Mouse (Mus musculus): ENCODE results near the gene Zfp334. TPM values are rescaled to one million over a fixed set of nuclear protein-coding genes. Genes with fewer than 3 reads are reported as not detected.

Gene Zfp334
- polyA plus RNA-seq (2015; fragmentation: Nextera tagmentation; extraction: Ambion mirVana) = 2.5 and 2.6 TPM in 2 replicates

DNA sequence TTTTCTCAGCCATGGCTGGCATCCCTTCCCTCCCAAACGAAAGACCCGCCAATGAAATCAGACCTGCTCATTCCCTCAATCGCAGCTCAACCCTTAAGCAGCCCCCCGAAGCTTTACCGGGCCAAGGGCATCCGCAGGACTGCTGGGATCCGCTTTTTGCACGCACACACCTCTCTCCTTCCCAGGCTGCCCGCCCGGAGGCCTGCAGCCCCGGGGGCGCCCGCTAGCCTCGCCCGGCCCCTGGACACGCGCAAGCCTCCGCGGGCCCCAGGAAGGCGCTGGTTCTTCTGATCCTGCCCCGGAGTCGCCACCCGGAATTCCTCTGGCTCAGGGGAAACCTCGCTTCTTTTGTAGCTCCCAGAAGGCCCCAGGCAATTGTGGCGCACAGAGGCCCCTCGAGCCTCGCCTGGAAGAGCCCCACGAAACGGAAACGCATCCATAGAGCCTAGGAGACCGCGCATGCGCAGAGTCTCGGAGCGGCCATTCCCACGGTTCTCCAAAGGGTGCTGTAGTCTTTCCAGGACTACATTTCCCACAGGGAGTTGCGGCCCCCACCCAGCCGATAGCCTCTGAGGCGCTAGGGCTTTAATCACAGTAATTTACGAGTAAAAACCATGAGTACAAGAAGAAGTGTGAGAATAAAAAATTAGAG lies at the start of gene Zfp334:
Zfp334 (minus strand) TSS at position 416 of the 652 bp plus-strand sequence.
- H3K9ac ChIP-seq (replicated peaks; ENCODE audit: low read depth) = peak within 1 kb of the TSS; percentile 87
- TF ChIP-seq EP300 (IDR thresholded peaks at IDR 0.05) (no peak), CTCF (IDR thresholded peaks at IDR 0.05) (no peak)
- ATAC-seq (peak; percentile 98), DNase-seq (ENCODE audit: low spot score) (peak; percentile 96)
- whole genome bisulfite sequencing = under 1% methylated on average over 40 of the region's 40 CpGs
- H3K4me2 ChIP-seq (replicated peaks; ENCODE audit: low read depth, low read length) = peak within 1 kb of the TSS; percentile 87
- H3K36me3 ChIP-seq (ENCODE audit: insufficient read depth, low read length) = peaks cover 11% of the 10 kb centered on the region
- H3K27me3 ChIP-seq (replicated peaks; ENCODE audit: insufficient read depth, low read length) = no peaks in the 10 kb centered on the region
- H3K4me3 ChIP-seq (ENCODE audit: low read depth, low read length) = peak within 1 kb of the TSS; percentile 66
- H3K4me1 ChIP-seq (ENCODE audit: insufficient read depth, low read depth, low read length) = 0 out of 2 replicates have a peak, but pooled peaks cover 6% of the 10 kb centered on the region
- H3K27ac ChIP-seq (ENCODE audit: low read length) = peak within 1 kb of the TSS; percentile 69
- no peaks in the 10 kb centered on the region for H3K9me3 ChIP-seq (ENCODE audit: low read length)

DNA sequence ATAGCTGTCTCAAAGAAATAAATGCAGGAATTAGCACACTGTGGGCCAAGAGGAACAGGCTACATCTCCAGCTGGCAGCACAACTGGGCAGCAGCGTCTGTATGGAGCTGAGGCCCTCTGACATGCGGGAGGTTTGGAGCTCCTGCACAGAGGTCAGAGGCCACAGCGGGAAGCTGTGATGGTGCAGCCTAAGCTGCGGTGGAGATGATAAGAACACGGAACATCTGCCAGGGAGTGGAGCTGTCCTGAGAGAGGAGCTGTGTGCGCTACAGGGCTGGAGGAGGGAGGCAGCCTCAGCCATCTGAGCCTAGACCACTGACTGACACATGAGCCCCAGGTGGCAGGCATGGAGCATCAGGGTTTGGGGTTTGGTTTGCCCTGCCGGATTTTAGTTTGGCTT lies 40.6 kb upstream of the Zfp334 start:
- 26% methylated on average over 7 of the region's 7 CpGs for WGBS
- Histone ChIP-seq H3K4me1 (ENCODE audit: insufficient read depth, low read depth, low read length) (no peaks in the 10 kb centered on the region), H3K4me3 (ENCODE audit: low read depth, low read length) (no peak overlapping the region), H3K9ac (replicated peaks; ENCODE audit: low read depth) (no peak overlapping the region), H3K27me3 (replicated peaks; ENCODE audit: insufficient read depth, low read length) (no peaks in the 10 kb centered on the region), H3K36me3 (ENCODE audit: insufficient read depth, low read length) (no peaks in the 10 kb centered on the region), H3K27ac (ENCODE audit: low read length) (no peak overlapping the region), H3K9me3 (ENCODE audit: low read length) (no peaks in the 10 kb centered on the region), H3K4me2 (replicated peaks; ENCODE audit: low read depth, low read length) (no peak overlapping the region)
- ATAC-seq (peak; percentile 47), DNase-seq (ENCODE audit: low spot score) (no peak)
- no peak for TF ChIP-seq EP300 (IDR thresholded peaks at IDR 0.05)
- no peak for TF ChIP-seq CTCF (IDR thresholded peaks at IDR 0.05)

DNA sequence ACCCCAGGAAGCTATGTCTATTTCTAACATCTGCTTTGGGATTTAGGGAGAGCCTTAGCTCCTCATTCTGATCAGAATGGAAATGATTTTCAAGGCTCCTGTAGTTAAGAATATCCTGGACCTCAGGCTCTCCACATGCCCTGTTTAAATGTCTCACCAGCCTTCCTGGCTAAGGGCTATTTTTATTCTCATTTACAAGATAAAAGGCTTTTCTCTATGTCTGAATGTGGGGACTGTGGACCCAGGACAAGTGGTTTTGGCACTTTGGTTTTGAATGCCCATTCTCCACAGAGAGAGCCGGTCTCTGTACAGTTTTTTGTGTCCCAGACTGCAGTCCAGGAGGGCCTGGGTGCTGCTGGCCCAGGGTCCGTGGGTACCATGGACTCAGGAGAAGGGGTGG lies 32.1 kb upstream of the Zfp334 start:
- Histone ChIP-seq H3K9ac (replicated peaks; ENCODE audit: low read depth) (no peak overlapping the region), H3K27me3 (replicated peaks; ENCODE audit: insufficient read depth, low read length) (no peaks in the 10 kb centered on the region)

DNA sequence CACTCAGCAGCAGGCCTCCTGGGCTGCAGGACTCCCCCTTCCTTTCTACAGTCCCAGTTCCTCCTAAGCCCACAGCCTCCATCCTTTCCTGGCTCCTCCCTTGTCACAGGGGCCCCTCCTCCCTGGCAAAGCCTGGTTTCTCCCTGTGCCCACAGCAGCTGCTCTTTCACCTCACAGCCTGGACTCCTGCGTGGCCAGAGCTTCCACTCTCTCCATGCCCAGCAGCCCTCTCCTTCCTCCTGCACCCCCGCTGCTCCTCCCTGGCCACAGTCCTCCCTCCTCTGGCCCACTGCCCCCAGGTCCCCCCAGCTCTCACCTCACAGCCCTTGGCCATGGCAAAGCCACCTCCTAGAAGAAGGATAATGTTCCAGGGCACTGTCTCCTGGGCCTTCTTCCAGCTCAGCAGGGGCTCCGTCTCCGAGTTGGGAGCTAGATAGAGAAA lies 31.6 kb upstream of the Zfp334 start:
- ATAC-seq = no peak
- WGBS = 59% methylated on average over 4 of the region's 4 CpGs

More for the DNA sequence above, 32.1 kb upstream of the Zfp334 start:
- Histone ChIP-seq H3K4me3 (ENCODE audit: low read depth, low read length) (no peak overlapping the region), H3K9me3 (ENCODE audit: low read length) (no peaks in the 10 kb centered on the region), H3K36me3 (ENCODE audit: insufficient read depth, low read length) (no peaks in the 10 kb centered on the region), H3K27ac (ENCODE audit: low read length) (no peak overlapping the region), H3K4me2 (replicated peaks; ENCODE audit: low read depth, low read length) (no peak overlapping the region), H3K4me1 (ENCODE audit: insufficient read depth, low read depth, low read length) (no peaks in the 10 kb centered on the region)
- ATAC-seq (no peak), DNase-seq (ENCODE audit: low spot score) (no peak)
- TF ChIP-seq CTCF (IDR thresholded peaks at IDR 0.05) (no peak), EP300 (IDR thresholded peaks at IDR 0.05) (no peak)
- 63% methylated on average over 2 of the region's 2 CpGs for WGBS

DNA sequence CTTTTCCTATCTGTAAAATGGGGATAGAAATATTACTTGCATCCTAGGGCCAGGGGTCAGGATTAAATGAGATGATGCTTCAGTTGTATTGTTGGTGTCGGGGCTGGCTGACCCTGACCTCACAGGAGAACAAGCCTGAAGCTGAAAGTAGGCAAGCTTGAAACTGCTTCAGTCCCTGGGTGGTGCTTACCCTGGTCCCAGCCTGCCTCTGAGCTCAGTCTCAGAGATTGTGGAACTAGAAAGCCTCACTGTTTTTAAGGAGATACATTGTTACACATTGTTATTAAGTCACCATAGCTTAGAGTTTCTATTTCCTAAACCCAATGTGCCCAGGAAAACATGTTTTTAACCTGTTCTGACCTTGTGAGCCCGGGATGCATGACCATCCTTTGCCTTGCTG lies 30.5 kb upstream of the Zfp334 start:
- H3K4me3 ChIP-seq (ENCODE audit: low read depth, low read length) = no peak overlapping the region
- ATAC-seq (no peak), DNase-seq (ENCODE audit: low spot score) (no peak)
- H3K4me1 ChIP-seq (ENCODE audit: insufficient read depth, low read depth, low read length) = no peaks in the 10 kb centered on the region
- no peak overlapping the region for H3K27ac ChIP-seq (ENCODE audit: low read length)
- 82% methylated on average over 2 of the region's 2 CpGs for WGBS
- TF ChIP-seq EP300 (IDR thresholded peaks at IDR 0.05) = no peak
- no peak for TF ChIP-seq CTCF (IDR thresholded peaks at IDR 0.05)
- H3K9ac ChIP-seq (replicated peaks; ENCODE audit: low read depth) = no peak overlapping the region
- no peaks in the 10 kb centered on the region for H3K36me3 ChIP-seq (ENCODE audit: insufficient read depth, low read length)
- no peaks in the 10 kb centered on the region for H3K9me3 ChIP-seq (ENCODE audit: low read length)
- H3K4me2 ChIP-seq (replicated peaks; ENCODE audit: low read depth, low read length) = no peak overlapping the region
- H3K27me3 ChIP-seq (replicated peaks; ENCODE audit: insufficient read depth, low read length) = no peaks in the 10 kb centered on the region

More for the DNA sequence above, 31.6 kb upstream of the Zfp334 start:
- H3K4me3 ChIP-seq (ENCODE audit: low read depth, low read length) = no peak overlapping the region
- no peak for DNase-seq (ENCODE audit: low spot score)
- no peak overlapping the region for H3K27ac ChIP-seq (ENCODE audit: low read length)
- H3K9ac ChIP-seq (replicated peaks; ENCODE audit: low read depth) = no peak overlapping the region
- TF ChIP-seq EP300 (IDR thresholded peaks at IDR 0.05) (no peak), CTCF (IDR thresholded peaks at IDR 0.05) (no peak)
- no peaks in the 10 kb centered on the region for H3K9me3 ChIP-seq (ENCODE audit: low read length)
- H3K4me2 ChIP-seq (replicated peaks; ENCODE audit: low read depth, low read length) = no peak overlapping the region
- no peaks in the 10 kb centered on the region for H3K36me3 ChIP-seq (ENCODE audit: insufficient read depth, low read length)
- no peaks in the 10 kb centered on the region for H3K27me3 ChIP-seq (replicated peaks; ENCODE audit: insufficient read depth, low read length)
- no peaks in the 10 kb centered on the region for H3K4me1 ChIP-seq (ENCODE audit: insufficient read depth, low read depth, low read length)

DNA sequence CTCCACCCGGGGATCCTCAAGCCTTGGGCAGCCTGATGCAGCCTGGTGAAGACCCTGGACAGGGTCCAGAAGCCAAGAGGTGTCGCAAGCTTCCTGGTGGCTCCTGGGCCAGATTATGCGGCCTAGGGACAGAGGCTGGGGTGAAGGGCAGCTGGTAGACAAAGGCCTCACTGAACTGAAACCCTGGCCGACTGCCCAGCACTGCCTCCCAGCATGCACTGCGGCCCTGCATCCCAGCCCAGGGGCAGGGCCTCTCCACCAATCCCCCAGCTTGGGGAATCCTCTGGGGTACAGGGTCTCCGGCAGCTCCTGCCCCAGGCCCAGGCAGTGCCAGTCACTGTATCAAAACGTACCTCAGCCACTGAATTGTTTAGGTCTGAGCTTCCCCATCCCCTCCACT lies 29.2 kb upstream of the Zfp334 start:
- no peaks in the 10 kb centered on the region for H3K9me3 ChIP-seq (ENCODE audit: low read length)
- H3K4me1 ChIP-seq (ENCODE audit: insufficient read depth, low read depth, low read length) = no peaks in the 10 kb centered on the region
- ATAC-seq = no peak
- H3K4me3 ChIP-seq (ENCODE audit: low read depth, low read length) = no peak overlapping the region
- no peak overlapping the region for H3K27ac ChIP-seq (ENCODE audit: low read length)
- 51% methylated on average over 7 of the region's 7 CpGs for WGBS
- no peaks in the 10 kb centered on the region for H3K27me3 ChIP-seq (replicated peaks; ENCODE audit: insufficient read depth, low read length)
- DNase-seq (ENCODE audit: low spot score) = no peak
- H3K9ac ChIP-seq (replicated peaks; ENCODE audit: low read depth) = no peak overlapping the region
- no peak overlapping the region for H3K4me2 ChIP-seq (replicated peaks; ENCODE audit: low read depth, low read length)
- TF ChIP-seq EP300 (IDR thresholded peaks at IDR 0.05) (no peak), CTCF (IDR thresholded peaks at IDR 0.05) (no peak)
- H3K36me3 ChIP-seq (ENCODE audit: insufficient read depth, low read length) = no peaks in the 10 kb centered on the region
